Mouse (Mus musculus) stomach, embryonic 16.5 days (tissue): ENCODE measurements at regions not wholly inside any gene's neighbourhood (a gene's known extent, or its start where the extent isn't known, plus 50 kb on each side); places are given as distances from the start of the nearest gene placed in this dataset.

Source experiments
- ATAC-seq: fragments of 200-750 bp; cut with Nextera tagmentation; 2 replicates; pipeline ENCODE4 v1.8.0; 2017; ENCODE audit warnings: moderate number of reproducible peaks, moderate TSS enrichment; ENCODE audit not compliant: insufficient read depth, low FRiP score
- H3K27ac ChIP-seq: fragments of 300-500 bp; sonication (generic); 2 replicates; pipeline ENCODE4 v1.5.1; 2014; ENCODE audit warnings: low read length
- H3K27me3 ChIP-seq: fragments of 300-500 bp; sonication (generic); 2 replicates; pipeline ENCODE4 v1.6.1; 2014; ENCODE audit warnings: low read length, control low read depth, mixed read lengths; ENCODE audit not compliant: control insufficient read depth, insufficient read depth
- H3K36me3 ChIP-seq: fragments of 300-500 bp; sonication (generic); 2 replicates; pipeline ENCODE4 v1.6.1; 2014; ENCODE audit warnings: low read length; ENCODE audit not compliant: control insufficient read depth, insufficient read depth
- H3K4me1 ChIP-seq: fragments of 300-500 bp; sonication (generic); 2 replicates; pipeline ENCODE4 v1.6.1; 2014; ENCODE audit warnings: low read length, control low read depth, mixed read lengths; ENCODE audit not compliant: control insufficient read depth, insufficient read depth
- H3K4me2 ChIP-seq: fragments of 300-500 bp; sonication (generic); 2 replicates; pipeline ENCODE4 v1.6.1; 2014; ENCODE audit warnings: low read depth, low read length, mixed read lengths
- H3K4me3 ChIP-seq: fragments of 300-500 bp; sonication (generic); replicated peaks from 2 replicates; pipeline ENCODE4 v1.5.1; 2014; ENCODE audit warnings: mild to moderate bottlenecking, low read length
- H3K9ac ChIP-seq: fragments of 300-500 bp; sonication (generic); 2 replicates; pipeline ENCODE4 v1.6.1; 2014; ENCODE audit warnings: low read length
- H3K9me3 ChIP-seq: fragments of 300-500 bp; sonication (generic); replicated peaks from 2 replicates; pipeline ENCODE4 v1.6.1; 2016; ENCODE audit warnings: low read length, control low read depth; ENCODE audit not compliant: control insufficient read depth
- WGBS: fragments of 180-500 bp; shearing (Covaris S2); extraction: QIAGEN DNeasy Blood & Tissue Kit; methylation state at CpG from one replicate; pipeline ENCODE4 v1.1.7; 2014; 5-methylcytosine and 5-hydroxymethylcytosine counted together

DNA sequence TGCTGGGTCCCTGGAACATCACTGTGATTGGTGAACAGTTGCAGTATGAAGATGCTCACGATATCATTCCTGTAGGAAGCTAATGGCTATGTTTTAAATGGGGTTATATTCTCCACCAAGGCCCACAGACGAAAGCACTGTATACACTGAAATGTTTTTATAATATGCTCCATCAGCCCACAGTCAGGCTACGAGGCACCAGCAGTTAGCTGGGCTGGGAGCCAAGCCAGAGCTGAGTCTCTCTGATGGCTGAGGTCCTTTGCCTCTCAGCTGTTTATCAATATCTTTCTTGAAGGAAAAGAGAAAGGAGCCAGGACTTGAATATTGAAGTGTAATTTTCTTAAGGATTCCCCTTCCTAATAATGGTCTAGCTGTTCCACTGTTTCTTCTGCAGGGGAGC lies 165.1 kb upstream of the Pld5 start:
- H3K27ac ChIP-seq: no peak overlapping the region
- no peak for ATAC-seq
- 42% methylated on average over 3 of the region's 3 CpGs for WGBS
- H3K9ac ChIP-seq: no peak overlapping the region
- H3K36me3 ChIP-seq: no peaks in the 10 kb centered on the region
- H3K4me2 ChIP-seq: no peak overlapping the region
- no peak overlapping the region for H3K4me3 ChIP-seq
- H3K9me3 ChIP-seq: no peaks in the 10 kb centered on the region
- H3K27me3 ChIP-seq: no peaks in the 10 kb centered on the region
- H3K4me1 ChIP-seq: no peaks in the 10 kb centered on the region

DNA sequence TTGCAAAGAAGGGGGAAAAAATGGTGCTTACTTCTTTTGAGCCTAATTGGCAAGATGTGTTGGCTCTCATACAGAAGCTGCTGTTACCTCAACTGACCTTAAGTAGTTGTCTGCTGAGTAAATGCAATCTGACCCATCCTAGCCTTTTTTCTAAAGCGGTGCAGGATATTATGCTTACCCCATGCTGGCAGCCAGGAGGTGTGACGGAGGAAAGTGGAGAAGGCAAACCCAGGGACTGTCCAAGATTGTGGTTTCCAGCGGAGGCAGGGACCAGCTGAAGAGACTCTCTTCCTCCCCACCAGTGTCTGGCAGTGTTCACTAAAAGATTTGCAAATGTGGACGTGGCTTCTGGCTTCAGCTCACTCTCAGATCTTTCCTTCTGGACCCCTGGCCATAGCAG lies 152.7 kb upstream of the Pld5 start:
- Histone ChIP-seq H3K9me3 (no peaks in the 10 kb centered on the region), H3K27me3 (no peaks in the 10 kb centered on the region), H3K36me3 (no peaks in the 10 kb centered on the region), H3K4me3 (no peak overlapping the region), H3K27ac (no peak overlapping the region), H3K4me2 (no peak overlapping the region), H3K4me1 (no peaks in the 10 kb centered on the region), H3K9ac (no peak overlapping the region)
- no peak for ATAC-seq
- WGBS: 49% methylated on average over 4 of the region's 4 CpGs

DNA sequence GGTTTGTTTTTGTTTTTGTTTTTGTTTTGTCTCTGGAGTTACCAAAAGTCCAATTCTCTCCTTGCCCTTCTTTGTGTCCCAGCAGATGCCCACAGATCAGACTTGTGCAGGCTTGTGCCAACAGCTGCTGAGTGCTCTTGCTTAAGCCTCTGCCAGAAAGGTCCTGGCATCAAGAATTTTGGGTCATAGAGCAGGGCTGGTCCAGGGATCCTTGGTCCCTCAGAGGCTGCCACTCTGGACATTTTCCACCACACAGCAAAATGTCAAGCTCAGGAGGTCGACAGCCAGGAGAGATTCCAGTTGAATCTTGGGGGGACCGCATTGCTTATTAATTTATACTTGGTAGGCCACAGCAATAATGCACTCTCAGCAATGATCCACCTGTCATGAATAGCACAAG lies 151.9 kb upstream of the Pld5 start:
- Histone ChIP-seq H3K27ac (no peak overlapping the region), H3K9me3 (no peaks in the 10 kb centered on the region), H3K4me1 (no peaks in the 10 kb centered on the region), H3K9ac (no peak overlapping the region), H3K4me2 (no peak overlapping the region), H3K4me3 (no peak overlapping the region), H3K27me3 (no peaks in the 10 kb centered on the region), H3K36me3 (no peaks in the 10 kb centered on the region)
- no peak for ATAC-seq
- WGBS: 72% methylated on average over 2 of the region's 2 CpGs

DNA sequence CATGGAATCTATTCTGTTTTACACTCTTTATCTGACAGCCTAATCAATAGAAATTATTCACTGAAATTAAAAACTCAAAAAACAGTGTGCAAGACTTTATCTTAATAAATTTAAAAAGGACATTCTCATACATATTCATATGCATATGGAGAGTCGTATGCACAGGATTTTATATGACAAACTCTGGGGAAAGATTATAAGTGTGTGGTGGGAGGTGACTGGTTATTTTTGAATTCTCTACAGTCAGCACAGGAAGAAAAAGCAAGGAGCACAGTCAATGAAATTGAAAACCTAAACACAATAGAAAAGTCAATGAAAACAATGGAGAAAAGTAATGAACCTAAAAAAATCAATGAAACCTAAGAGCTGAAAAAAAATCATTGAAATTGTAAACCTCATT lies 142.1 kb upstream of the Pld5 start:
- Histone ChIP-seq H3K27me3 (no peaks in the 10 kb centered on the region), H3K4me1 (no peaks in the 10 kb centered on the region), H3K9ac (no peak overlapping the region), H3K9me3 (no peaks in the 10 kb centered on the region), H3K4me2 (no peak overlapping the region), H3K4me3 (no peak overlapping the region), H3K36me3 (no peaks in the 10 kb centered on the region), H3K27ac (no peak overlapping the region)
- WGBS: 77% methylated on average over 1 of the region's 1 CpGs
- ATAC-seq: no peak

DNA sequence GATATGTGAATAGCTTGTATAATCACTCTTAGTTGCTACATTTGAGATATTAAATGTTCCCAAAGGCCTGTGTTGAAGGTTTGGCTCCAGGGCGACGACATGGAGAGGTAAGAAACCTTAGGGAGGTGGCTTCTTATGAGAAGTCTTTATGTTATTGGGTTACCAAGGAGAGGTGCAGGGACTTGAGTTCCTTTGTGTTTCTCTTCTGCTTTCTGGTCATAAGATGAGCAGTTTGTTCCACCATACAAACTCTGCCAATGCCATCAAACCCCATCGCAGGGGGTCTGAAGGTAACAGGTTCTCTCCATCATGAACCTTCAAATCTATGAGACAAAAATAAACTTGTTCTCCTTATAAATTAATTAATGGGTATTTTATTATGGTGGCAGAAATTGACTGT lies 129.0 kb upstream of the Pld5 start:
- no peaks in the 10 kb centered on the region for H3K27me3 ChIP-seq
- no peaks in the 10 kb centered on the region for H3K4me1 ChIP-seq
- no peak for ATAC-seq
- H3K9ac ChIP-seq: no peak overlapping the region
- H3K4me3 ChIP-seq: no peak overlapping the region
- no peak overlapping the region for H3K4me2 ChIP-seq
- no peaks in the 10 kb centered on the region for H3K36me3 ChIP-seq
- no peak overlapping the region for H3K27ac ChIP-seq
- 86% methylated on average over 3 of the region's 3 CpGs for WGBS
- H3K9me3 ChIP-seq: no peaks in the 10 kb centered on the region

DNA sequence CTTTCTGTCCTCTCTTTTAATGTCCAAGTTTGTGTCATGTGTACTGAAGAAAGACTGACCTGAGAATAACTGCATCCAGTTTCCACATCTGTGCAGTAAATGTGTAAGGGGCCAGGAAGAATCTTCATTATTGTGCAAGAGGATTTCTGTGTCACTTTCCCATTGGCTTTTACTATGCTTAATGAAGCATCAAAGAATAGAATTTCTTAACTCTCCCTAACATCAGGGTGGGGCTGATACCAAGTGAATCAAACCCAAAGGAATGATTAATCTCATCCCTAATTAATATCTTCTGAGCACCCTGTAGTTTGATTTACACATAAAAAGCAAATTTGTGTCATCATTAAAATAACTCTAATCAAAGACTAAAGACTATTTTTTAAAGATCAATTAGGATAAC lies 104.5 kb upstream of the Pld5 start:
- Histone ChIP-seq H3K4me1 (no peaks in the 10 kb centered on the region), H3K9me3 (no peaks in the 10 kb centered on the region), H3K27ac (no peak overlapping the region), H3K9ac (no peak overlapping the region), H3K27me3 (no peaks in the 10 kb centered on the region), H3K4me3 (no peak overlapping the region), H3K36me3 (no peaks in the 10 kb centered on the region), H3K4me2 (no peak overlapping the region)
- no peak for ATAC-seq

DNA sequence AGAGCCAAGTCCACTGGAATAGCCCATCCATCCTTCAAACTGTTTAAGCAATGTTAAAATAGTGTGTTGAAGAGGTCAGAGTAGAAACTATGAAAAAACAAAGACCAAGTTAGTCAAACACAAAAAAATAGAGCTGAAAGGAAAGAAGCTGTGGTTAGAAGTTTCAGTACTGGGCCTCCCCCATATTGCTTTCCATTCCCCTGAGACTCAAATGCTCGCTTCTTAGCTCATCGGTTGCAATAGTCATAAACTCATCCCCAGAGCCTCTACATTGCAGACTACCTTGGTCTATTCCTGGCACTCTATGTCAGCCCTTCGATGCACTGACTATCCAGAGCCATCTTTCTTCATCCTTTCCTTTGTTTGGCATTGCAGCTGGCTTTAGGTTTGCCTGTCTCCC lies 91.8 kb upstream of the Pld5 start:
- no peaks in the 10 kb centered on the region for H3K9me3 ChIP-seq
- H3K27me3 ChIP-seq: no peaks in the 10 kb centered on the region
- H3K4me1 ChIP-seq: no peaks in the 10 kb centered on the region
- no peak overlapping the region for H3K4me2 ChIP-seq
- H3K27ac ChIP-seq: no peak overlapping the region
- H3K9ac ChIP-seq: no peak overlapping the region
- WGBS: 89% methylated on average over 3 of the region's 3 CpGs
- no peak overlapping the region for H3K4me3 ChIP-seq
- no peaks in the 10 kb centered on the region for H3K36me3 ChIP-seq
- ATAC-seq: no peak

DNA sequence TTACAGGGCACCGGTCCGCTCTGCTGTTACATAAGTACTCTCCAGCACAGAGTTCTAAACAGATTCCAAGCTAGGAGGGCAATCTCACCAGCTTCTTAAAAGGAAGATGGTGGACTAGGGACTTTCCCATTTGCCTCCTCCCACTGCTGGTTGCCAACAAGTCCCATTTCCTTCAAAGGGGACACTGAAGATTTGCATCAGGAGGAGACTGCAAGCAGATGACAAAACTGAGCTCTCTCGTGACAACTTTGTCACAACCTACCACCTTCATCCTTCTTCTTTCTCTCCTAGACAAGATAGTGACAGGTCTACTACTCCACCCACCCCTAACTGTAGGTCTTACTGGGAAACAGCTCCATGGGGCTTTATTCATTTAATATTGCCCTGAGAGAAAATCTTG lies 85.8 kb upstream of the Pld5 start:
- ATAC-seq: no peak
- Histone ChIP-seq H3K9me3 (no peaks in the 10 kb centered on the region), H3K4me3 (no peak overlapping the region), H3K9ac (no peak overlapping the region), H3K4me2 (no peak overlapping the region), H3K27me3 (no peaks in the 10 kb centered on the region), H3K36me3 (no peaks in the 10 kb centered on the region), H3K4me1 (no peaks in the 10 kb centered on the region), H3K27ac (no peak overlapping the region)
- 92% methylated on average over 3 of the region's 3 CpGs for WGBS

DNA sequence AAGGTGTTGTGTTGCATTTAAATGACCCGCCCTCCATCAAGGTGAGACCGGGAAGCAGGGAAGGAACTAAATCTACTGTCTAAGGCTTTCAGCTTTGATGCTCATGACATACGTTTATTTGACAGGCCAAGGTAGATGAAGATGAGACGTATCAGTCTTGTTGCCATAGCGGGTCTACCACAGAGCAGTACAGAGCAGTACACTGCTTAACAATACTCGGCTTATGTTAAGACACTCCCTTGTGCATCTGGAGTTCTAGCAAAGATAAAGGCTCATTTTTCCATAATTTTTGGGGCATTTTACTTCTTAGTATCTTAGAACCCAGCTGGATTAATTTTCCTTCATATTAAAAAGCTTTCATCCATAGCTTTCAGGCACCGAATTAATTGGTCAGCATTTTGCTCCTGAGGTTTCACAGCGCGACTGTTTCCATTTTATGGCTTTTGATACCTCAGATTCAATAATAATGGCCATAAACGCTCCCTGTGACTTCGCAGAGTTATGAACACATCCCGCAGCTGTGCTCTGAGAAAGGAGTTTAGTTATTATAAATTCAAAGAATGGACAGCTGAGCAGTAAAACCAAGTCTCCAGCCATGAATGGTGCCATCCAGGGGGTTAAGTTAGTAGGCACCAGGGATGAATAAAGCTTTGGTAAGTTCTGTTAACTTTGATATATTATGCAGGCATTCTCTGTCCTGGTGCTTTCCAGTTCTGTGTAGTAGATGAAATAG lies 85.0 kb upstream of the Pld5 start:
- H3K9me3 ChIP-seq: no peaks in the 10 kb centered on the region
- no peaks in the 10 kb centered on the region for H3K36me3 ChIP-seq
- no peak overlapping the region for H3K27ac ChIP-seq
- 90% methylated on average over 12 of the region's 12 CpGs for WGBS
- H3K9ac ChIP-seq: no peak overlapping the region
- H3K27me3 ChIP-seq: no peaks in the 10 kb centered on the region
- no peak overlapping the region for H3K4me2 ChIP-seq
- no peaks in the 10 kb centered on the region for H3K4me1 ChIP-seq
- H3K4me3 ChIP-seq: no peak overlapping the region
- ATAC-seq: no peak

DNA sequence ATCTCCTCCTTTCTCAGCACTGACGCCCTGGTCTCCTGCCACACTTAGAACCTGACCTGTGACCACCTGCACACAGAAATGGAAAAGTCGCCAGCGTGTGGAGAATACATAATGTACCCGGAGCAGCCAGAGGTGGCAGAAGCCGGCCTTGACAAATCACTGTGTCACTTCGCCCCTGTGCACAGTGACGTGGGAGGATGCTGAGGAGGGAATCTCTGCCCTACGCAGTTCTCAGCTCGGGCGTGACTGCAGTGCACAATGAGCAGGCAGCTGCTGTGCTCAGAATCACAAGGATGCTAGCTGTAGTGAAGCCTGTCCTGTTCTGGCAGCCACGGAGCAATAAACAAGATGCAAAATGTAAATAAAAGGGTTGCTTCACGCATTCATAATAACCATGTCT lies 80.2 kb upstream of the Pld5 start:
- ATAC-seq: no peak

More for the DNA sequence above, 80.2 kb upstream of the Pld5 start:
- Histone ChIP-seq H3K4me3 (no peak overlapping the region), H3K4me1 (no peaks in the 10 kb centered on the region), H3K27ac (no peak overlapping the region), H3K9me3 (no peaks in the 10 kb centered on the region), H3K4me2 (no peak overlapping the region), H3K36me3 (no peaks in the 10 kb centered on the region), H3K27me3 (no peaks in the 10 kb centered on the region), H3K9ac (no peak overlapping the region)
- 57% methylated on average over 12 of the region's 12 CpGs for WGBS
